Mouse (Mus musculus): Measurements from ENCODE around the gene Greb1. TPM values are rescaled to one million over a fixed set of nuclear protein-coding genes. Genes with fewer than 3 reads are reported as not detected.

The Greb1 gene
- polyA plus RNA-seq, 1 experiment: 3.1 TPM

GRCm38 (mm10) chr12:16646780-16647409, 153.8 kb downstream of the Greb1 start:
- H3K36me3 ChIP-seq (ENCODE audit: control insufficient read depth, insufficient read depth, low read length): no peaks in the 10 kb centered on the region
- no peaks in the 10 kb centered on the region for H3K4me1 ChIP-seq (ENCODE audit: control insufficient read depth, insufficient read depth, low read length)
- no peak overlapping the region for H3K27ac ChIP-seq (ENCODE audit: control insufficient read depth, insufficient read depth, low read depth, low read length)
- no peak for TF ChIP-seq POLR2A (IDR thresholded peaks at IDR 0.05; ENCODE audit: control insufficient read depth, low read depth, low read length)
- TF ChIP-seq CTCF (IDR thresholded peaks at IDR 0.05; ENCODE audit: control insufficient read depth, insufficient read depth, insufficient replicate concordance, low read depth, low read length): no peak
- no peaks in the 10 kb centered on the region for H3K27me3 ChIP-seq (ENCODE audit: control insufficient read depth, insufficient read depth, low read length)
- no peak overlapping the region for H3K4me3 ChIP-seq (ENCODE audit: control insufficient read depth, low read depth, low read length)

GRCm38 (mm10) chr12:16644698-16645097, 156.0 kb downstream of the Greb1 start:
- Histone ChIP-seq H3K27ac (ENCODE audit: control insufficient read depth, insufficient read depth, low read depth, low read length) (no peak overlapping the region), H3K36me3 (ENCODE audit: control insufficient read depth, insufficient read depth, low read length) (no peaks in the 10 kb centered on the region), H3K27me3 (ENCODE audit: control insufficient read depth, insufficient read depth, low read length) (no peaks in the 10 kb centered on the region), H3K4me1 (ENCODE audit: control insufficient read depth, insufficient read depth, low read length) (no peaks in the 10 kb centered on the region), H3K4me3 (ENCODE audit: control insufficient read depth, low read depth, low read length) (peak overlapping the region; percentile 69; the same call in 1 of the 2 replicates)
- no peak for TF ChIP-seq POLR2A (IDR thresholded peaks at IDR 0.05; ENCODE audit: control insufficient read depth, low read depth, low read length)
- no peak for TF ChIP-seq CTCF (IDR thresholded peaks at IDR 0.05; ENCODE audit: control insufficient read depth, insufficient read depth, insufficient replicate concordance, low read depth, low read length)

GRCm38 (mm10) chr12:16643508-16644345, 157.0 kb downstream of the Greb1 start:
- Histone ChIP-seq H3K27me3 (ENCODE audit: control insufficient read depth, insufficient read depth, low read length) (no peaks in the 10 kb centered on the region), H3K36me3 (ENCODE audit: control insufficient read depth, insufficient read depth, low read length) (no peaks in the 10 kb centered on the region), H3K4me3 (ENCODE audit: control insufficient read depth, low read depth, low read length) (peak overlapping the region; percentile 69), H3K4me1 (ENCODE audit: control insufficient read depth, insufficient read depth, low read length) (no peaks in the 10 kb centered on the region), H3K27ac (ENCODE audit: control insufficient read depth, insufficient read depth, low read depth, low read length) (no peak overlapping the region)
- no peak for TF ChIP-seq POLR2A (IDR thresholded peaks at IDR 0.05; ENCODE audit: control insufficient read depth, low read depth, low read length)
- no peak for TF ChIP-seq CTCF (IDR thresholded peaks at IDR 0.05; ENCODE audit: control insufficient read depth, insufficient read depth, insufficient replicate concordance, low read depth, low read length)

GRCm38 (mm10) chr12:16642000-16642399, 158.7 kb downstream of the Greb1 start:
- no peak overlapping the region for H3K4me3 ChIP-seq (ENCODE audit: control insufficient read depth, low read depth, low read length)
- TF ChIP-seq POLR2A (IDR thresholded peaks at IDR 0.05; ENCODE audit: control insufficient read depth, low read depth, low read length) (no peak), CTCF (IDR thresholded peaks at IDR 0.05; ENCODE audit: control insufficient read depth, insufficient read depth, insufficient replicate concordance, low read depth, low read length) (peak; percentile 60; the same call in 1 of the 2 replicates)
- H3K36me3 ChIP-seq (ENCODE audit: control insufficient read depth, insufficient read depth, low read length): no peaks in the 10 kb centered on the region
- no peak overlapping the region for H3K27ac ChIP-seq (ENCODE audit: control insufficient read depth, insufficient read depth, low read depth, low read length)
- H3K27me3 ChIP-seq (ENCODE audit: control insufficient read depth, insufficient read depth, low read length): no peaks in the 10 kb centered on the region
- no peaks in the 10 kb centered on the region for H3K4me1 ChIP-seq (ENCODE audit: control insufficient read depth, insufficient read depth, low read length)

GRCm38 (mm10) chr12:16640075-16640474, 160.6 kb downstream of the Greb1 start:
- H3K36me3 ChIP-seq (ENCODE audit: control insufficient read depth, insufficient read depth, low read length): no peaks in the 10 kb centered on the region
- H3K4me1 ChIP-seq (ENCODE audit: control insufficient read depth, insufficient read depth, low read length): no peaks in the 10 kb centered on the region
- H3K4me3 ChIP-seq (ENCODE audit: control insufficient read depth, low read depth, low read length): no peak overlapping the region
- TF ChIP-seq POLR2A (IDR thresholded peaks at IDR 0.05; ENCODE audit: control insufficient read depth, low read depth, low read length) (no peak), CTCF (IDR thresholded peaks at IDR 0.05; ENCODE audit: control insufficient read depth, insufficient read depth, insufficient replicate concordance, low read depth, low read length) (no peak)
- H3K27ac ChIP-seq (ENCODE audit: control insufficient read depth, insufficient read depth, low read depth, low read length): no peak overlapping the region
- H3K27me3 ChIP-seq (ENCODE audit: control insufficient read depth, insufficient read depth, low read length): no peaks in the 10 kb centered on the region

- Histone ChIP-seq H3K4me1 (ENCODE audit: control insufficient read depth, insufficient read depth, low read length) (no peaks in the 10 kb centered on the region), H3K36me3 (ENCODE audit: control insufficient read depth, insufficient read depth, low read length) (no peaks in the 10 kb centered on the region), H3K27me3 (ENCODE audit: control insufficient read depth, insufficient read depth, low read length) (no peaks in the 10 kb centered on the region), H3K4me3 (ENCODE audit: control insufficient read depth, low read depth, low read length) (no peak overlapping the region), H3K27ac (ENCODE audit: control insufficient read depth, insufficient read depth, low read depth, low read length) (no peak overlapping the region)
- TF ChIP-seq POLR2A (IDR thresholded peaks at IDR 0.05; ENCODE audit: control insufficient read depth, low read depth, low read length): no peak
- no peak for TF ChIP-seq CTCF (IDR thresholded peaks at IDR 0.05; ENCODE audit: control insufficient read depth, insufficient read depth, insufficient replicate concordance, low read depth, low read length)
These were observed 161.5 kb downstream of the Greb1 start for GRCm38 (mm10) chr12:16639078-16639771.

- Histone ChIP-seq H3K27me3 (ENCODE audit: control insufficient read depth, insufficient read depth, low read length) (no peaks in the 10 kb centered on the region), H3K4me1 (ENCODE audit: control insufficient read depth, insufficient read depth, low read length) (no peaks in the 10 kb centered on the region), H3K36me3 (ENCODE audit: control insufficient read depth, insufficient read depth, low read length) (no peaks in the 10 kb centered on the region), H3K4me3 (ENCODE audit: control insufficient read depth, low read depth, low read length) (no peak overlapping the region), H3K27ac (ENCODE audit: control insufficient read depth, insufficient read depth, low read depth, low read length) (no peak overlapping the region)
- TF ChIP-seq POLR2A (IDR thresholded peaks at IDR 0.05; ENCODE audit: control insufficient read depth, low read depth, low read length) (no peak), CTCF (IDR thresholded peaks at IDR 0.05; ENCODE audit: control insufficient read depth, insufficient read depth, insufficient replicate concordance, low read depth, low read length) (no peak)
These were observed 164.9 kb downstream of the Greb1 start for GRCm38 (mm10) chr12:16635816-16636215.

All from testis, adult 2 months (tissue).